Mouse (Mus musculus) megakaryocyte, embryonic 14.5 days (primary cell): Measurements from ENCODE around the gene Sorbs1.

ENCODE experiments used
- FLI1 ChIP-seq: IDR thresholded peaks from 2 replicates; pipeline ENCODE4 v1.6.1; 2012; ENCODE audit warnings: low read length, inconsistent platforms, mixed read lengths
- GATA1 ChIP-seq: IDR thresholded peaks from 3 replicates; pipeline ENCODE4 v1.6.1; 2012; ENCODE audit warnings: mixed read lengths, low read length, inconsistent platforms, borderline replicate concordance

GRCm38 (mm10) chr19:40406661-40407060, 106.9 kb downstream of the Sorbs1 start:
- TF ChIP-seq FLI1 (no peak), GATA1 (no peak)
